Mouse (Mus musculus) cerebellum, postnatal 36 days (tissue): ENCODE results near the gene 4933430I17Rik.
"Not testable (repeated sequence)": the region's sequence is repeated elsewhere in the genome, so short reads cannot be mapped to it uniquely, and the experiment has no call there.

Source experiments
- DNase-seq, 2 experiments: peaks; one replicate each; pipeline ENCODE4 v3.0.0; 2021 to 2022; ENCODE audit warnings: mixed read lengths in 2 of 2

Gene 4933430I17Rik

GRCm38 (mm10) chr4:62557436-62557835, 32.3 kb downstream of the 4933430I17Rik start:
- DNase-seq = no peak

- no peak for DNase-seq
These were observed 34.7 kb downstream of the 4933430I17Rik start, which contains the start of gene Rgs3 for GRCm38 (mm10) chr4:62559797-62560329. Gene Rgs3, plus strand, starts transcription at chr4:62559847.

DNA sequence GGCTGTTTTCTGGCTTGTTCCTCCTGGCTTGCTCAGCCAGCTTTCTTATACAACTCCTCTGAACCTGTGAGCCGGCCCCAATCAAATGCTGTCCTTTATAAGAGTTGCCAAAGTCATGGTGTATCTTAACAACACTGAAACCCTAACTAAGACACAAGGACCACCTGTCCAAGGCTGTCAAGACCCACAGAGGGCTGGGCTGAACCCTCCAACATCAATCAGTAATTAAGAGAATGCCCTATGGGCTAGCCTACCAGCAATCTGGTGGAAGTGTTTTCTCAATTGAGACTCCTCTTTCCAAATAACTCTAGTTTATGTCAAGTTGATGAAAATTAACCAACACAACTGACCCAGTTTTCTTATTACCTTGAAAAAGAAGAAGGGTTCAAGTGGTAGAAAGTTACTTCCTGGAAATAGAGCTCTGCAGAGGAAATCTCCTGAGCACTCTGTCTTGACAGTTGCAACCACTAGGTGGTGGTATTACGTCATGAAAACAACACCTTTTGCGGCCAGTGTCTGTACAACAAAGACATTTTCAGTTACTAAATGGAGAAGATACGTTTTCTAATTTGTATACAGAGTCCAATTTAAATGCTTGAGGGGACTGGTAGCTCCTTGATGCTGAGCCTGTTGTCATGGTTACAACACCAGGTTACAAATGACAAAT, 35.9 kb downstream of the 4933430I17Rik start:
- DNase-seq = peak; percentile 72 to 84

- no peak for DNase-seq
These were observed 36.4 kb downstream of the 4933430I17Rik start for GRCm38 (mm10) chr4:62561630-62562001.

DNA sequence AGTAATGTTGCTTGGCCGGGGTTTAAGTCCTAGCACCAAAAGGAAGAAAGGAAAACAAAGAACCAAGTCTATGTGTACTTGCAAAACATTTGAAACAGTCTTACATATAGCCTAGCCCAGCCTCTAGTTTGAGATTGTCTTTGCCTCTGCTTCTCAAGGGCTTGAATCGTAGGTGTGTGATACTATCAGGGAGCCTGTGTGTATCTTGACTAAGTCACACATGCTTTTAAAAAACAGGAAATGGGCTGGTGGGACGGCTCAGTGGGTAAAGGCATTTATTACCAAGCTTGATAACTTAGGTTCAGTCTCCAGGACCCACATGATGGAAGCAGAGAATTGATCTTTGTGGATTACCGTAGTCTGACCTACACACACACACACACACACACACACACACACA, 36.8 kb downstream of the 4933430I17Rik start:
- DNase-seq = no peak

- no peak for DNase-seq
These were observed 41.4 kb downstream of the 4933430I17Rik start for GRCm38 (mm10) chr4:62566530-62566929.

DNA sequence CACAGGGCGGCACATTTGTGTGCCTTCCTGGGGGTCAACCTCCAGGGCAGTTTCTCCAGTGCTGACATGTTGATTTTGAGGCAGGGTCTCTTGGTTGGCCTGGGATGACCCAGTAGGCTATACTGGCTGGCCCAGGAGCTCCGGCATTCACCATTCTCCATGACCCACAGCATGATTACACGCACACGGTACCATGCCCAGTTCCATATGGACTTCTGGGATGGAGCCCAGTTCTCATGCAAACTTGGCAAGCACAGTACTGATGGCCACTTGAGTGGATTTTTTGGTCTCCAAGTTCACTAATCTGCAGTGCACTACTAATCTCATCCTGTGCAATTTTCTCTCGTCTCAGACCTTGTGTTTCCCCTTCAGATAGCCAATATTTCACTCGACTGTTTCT, 42.5 kb downstream of the 4933430I17Rik start:
- peak; percentile 63 to 69 for DNase-seq

DNA sequence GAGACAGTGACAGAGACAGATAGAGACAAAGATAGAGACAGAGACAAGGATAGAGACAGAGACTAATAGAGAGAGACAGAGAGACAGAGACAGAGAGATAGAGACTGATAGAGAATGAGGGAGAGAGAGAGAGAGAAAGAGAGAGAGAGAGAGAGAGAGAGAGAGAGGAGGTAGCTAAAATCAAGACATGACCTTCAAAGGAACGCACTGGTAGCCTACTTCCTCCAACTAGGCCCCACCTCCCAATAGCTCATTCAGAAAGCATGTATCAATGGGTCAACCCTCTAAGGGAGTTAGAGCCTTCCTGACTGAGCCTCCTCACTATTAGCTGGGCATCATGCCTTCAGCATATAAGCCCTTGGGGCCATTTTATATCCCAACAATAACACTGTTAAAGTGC, 43.2 kb downstream of the 4933430I17Rik start:
- DNase-seq = no peak

GRCm38 (mm10) chr4:62569603-62570002, 44.4 kb downstream of the 4933430I17Rik start:
- DNase-seq = no peak

DNA sequence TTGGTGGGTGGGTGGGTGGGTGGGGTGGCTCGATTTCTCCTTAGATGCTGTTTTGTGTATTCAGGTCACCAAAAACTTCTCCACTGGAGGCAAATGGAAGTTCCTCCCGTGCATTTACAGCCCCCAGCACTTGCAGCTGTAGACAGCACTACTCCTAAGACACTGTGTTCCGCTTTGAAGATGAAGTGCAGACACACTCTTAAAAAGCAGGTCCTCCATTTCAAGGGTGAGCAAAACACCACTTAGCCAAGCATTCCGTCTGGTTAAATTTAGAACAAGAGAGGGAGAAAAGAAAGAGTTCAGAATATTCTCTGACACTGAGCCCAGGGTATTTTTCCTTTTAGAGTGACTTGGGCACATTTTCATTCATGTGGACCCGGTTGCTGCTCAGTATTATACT, 44.9 kb downstream of the 4933430I17Rik start:
- DNase-seq = no peak

DNA sequence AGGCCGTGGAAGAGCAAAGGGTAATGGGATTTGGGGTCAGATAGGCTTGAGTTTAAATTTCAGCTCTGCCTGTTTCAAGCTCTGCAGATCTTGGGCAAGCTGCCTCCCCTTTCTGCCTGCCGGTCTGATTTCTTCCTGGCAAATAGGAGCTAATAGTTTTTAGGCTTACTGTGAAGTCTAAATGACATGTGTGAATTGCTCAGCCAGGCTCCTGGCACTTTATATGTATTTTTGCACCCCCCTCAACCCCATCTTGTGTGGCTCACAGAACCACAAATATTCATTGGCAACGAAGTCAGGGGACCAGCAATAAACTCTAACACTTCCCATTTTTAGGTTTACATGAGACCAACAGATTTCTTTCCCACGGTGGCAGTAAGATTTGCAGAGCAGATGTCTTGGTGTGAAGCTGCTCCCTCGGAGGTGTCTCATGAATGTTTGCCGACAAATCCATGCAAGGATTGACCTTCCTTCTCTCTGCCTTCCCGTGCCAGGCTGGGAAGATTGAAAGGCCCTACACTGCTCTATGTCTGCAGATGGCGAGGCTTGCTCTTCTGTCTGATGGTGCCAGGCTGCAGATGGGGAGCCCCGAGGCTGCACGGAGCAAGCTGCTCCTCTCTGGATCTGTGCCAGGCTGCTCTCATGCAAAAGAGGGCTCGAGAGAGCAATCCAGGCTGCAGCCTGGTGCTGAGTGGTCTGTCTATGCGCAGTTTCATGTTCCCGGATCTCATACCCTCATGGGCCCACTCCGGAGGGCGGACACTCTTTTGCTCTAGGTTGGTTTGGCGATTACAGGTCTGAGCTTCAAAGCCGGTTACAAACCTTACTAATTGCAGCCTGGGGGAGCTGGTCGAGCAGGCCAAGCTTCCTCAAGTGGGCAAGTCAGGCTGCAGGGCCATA, 57.4 kb downstream of the 4933430I17Rik start:
- DNase-seq = peak; percentile 93

DNA sequence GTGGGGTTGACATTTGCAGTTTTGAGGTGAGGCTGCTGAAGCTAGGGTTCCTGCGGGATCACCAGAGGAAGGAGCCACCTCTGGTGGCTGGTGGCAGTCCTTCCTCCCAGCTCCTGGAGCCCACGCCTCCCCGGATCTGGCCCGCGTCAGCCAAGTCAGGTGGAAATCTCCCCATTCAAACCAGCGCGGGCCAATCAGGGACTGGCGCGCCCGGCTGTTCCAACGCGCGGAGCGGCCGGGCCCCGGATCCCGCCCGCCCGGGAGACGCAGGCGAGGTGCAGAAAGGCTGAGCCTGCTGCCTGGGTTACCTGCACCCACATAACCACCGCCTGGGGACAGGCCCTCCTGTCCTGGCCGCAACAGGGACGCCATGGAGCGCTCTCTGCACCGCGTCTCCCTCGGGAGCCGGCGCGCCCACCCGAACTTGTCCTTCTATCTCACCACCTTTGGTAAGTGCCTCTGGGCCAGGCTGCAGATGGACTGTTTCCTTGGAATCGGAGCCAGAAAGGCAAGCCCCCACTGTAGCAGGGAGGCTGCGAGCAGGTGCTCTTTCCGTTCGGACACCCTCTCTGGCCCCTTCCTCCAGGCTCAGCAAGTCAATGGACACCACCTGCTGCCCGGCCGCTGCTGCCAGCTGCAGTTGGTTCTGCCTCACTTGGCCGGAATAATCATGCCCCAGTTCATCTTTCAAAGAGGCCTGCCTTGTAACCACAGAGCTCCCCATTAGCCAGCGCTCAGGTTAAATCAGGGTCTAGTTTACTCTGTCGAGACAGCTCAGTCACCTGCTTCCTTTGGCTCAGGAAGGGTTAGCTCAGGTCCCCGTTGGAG, 58.3 kb downstream of the 4933430I17Rik start:
- peak; percentile 71 to 78 for DNase-seq

GRCm38 (mm10) chr4:62587067-62587466, 61.9 kb downstream of the 4933430I17Rik start:
- DNase-seq = no peak

- no peak for DNase-seq
These were observed 65.7 kb downstream of the 4933430I17Rik start for GRCm38 (mm10) chr4:62590878-62591277.

DNA sequence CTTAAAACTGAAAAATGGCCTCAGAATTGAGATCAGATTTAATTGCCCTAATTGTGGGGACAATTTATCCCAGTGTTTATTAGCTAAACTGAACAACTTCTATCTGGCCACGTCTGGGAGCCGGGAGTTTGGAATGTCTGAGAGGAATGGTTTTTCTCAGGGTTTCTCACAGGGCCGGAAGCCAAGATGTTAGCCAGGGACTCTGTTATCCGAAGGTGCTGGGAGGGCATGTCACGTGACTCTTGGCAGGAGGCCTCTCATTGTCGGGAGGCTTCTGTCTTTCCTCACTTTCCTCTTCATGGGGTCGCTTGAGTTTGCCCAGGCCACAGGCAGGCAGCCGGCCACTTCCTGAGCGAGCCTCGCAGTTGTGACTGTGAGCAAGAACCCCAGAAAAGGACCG, 66.2 kb downstream of the 4933430I17Rik start:
- no peak for DNase-seq

GRCm38 (mm10) chr4:62593546-62594240, 68.5 kb downstream of the 4933430I17Rik start:
- DNase-seq = not testable (repeated sequence)

GRCm38 (mm10) chr4:62594442-62594841, 69.3 kb downstream of the 4933430I17Rik start:
- no peak for DNase-seq

DNA sequence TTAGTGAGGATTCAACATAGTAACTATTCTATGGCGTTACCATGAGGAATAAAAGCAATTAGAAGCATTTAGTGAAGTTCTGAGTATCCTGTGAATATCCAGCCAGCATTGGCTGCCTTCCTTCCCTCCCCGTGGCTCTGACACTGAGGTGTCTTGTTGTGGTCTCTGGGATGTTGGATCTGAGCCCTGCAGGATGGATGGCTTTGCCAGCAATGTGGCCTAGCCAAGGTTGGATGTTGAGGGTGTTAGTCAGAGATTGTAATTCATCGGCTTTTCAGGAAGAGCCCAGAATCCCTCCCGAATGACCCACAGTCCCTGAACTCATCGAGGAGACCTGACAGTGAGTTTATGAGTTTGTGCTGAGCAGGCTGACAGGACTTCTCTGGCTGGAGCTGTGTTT, 70.9 kb downstream of the 4933430I17Rik start:
- DNase-seq = peak in 1 of 2 experiments; percentile 50
